Mouse (Mus musculus): ENCODE results near the gene Hs6st3. TPM values are rescaled to one million over a fixed set of nuclear protein-coding genes. Genes with fewer than 3 reads are reported as not detected.
"Not testable (repeated sequence)": the region's sequence is repeated elsewhere in the genome, so short reads cannot be mapped to it uniquely, and the experiment has no call there.

Hs6st3 gene
- polyA plus RNA-seq, 2 experiments from 2014 or later, result not detected

GRCm38 (mm10) chr14:119250353-119250752 lies 112.2 kb downstream of the Hs6st3 start:
- ATAC-seq, result no peak

- ATAC-seq, result no peak
Observed at GRCm38 (mm10) chr14:119255396-119255795, 117.3 kb downstream of the Hs6st3 start.

GRCm38 (mm10) chr14:119257072-119257471 lies 118.9 kb downstream of the Hs6st3 start:
- no peak for ATAC-seq

- no peak for ATAC-seq
Observed at GRCm38 (mm10) chr14:119260176-119260962, 122.2 kb downstream of the Hs6st3 start.

GRCm38 (mm10) chr14:119266334-119266733 lies 128.2 kb downstream of the Hs6st3 start:
- ATAC-seq, result no peak

GRCm38 (mm10) chr14:119273088-119273487 lies 134.9 kb downstream of the Hs6st3 start:
- no peak for ATAC-seq

- not testable (repeated sequence) for ATAC-seq
Observed at GRCm38 (mm10) chr14:119278156-119278555, 140.0 kb downstream of the Hs6st3 start.

GRCm38 (mm10) chr14:119283951-119284350 lies 145.8 kb downstream of the Hs6st3 start:
- ATAC-seq, result no peak

GRCm38 (mm10) chr14:119289668-119290067 lies 151.5 kb downstream of the Hs6st3 start:
- ATAC-seq, result no peak

- ATAC-seq, result no peak
Observed at GRCm38 (mm10) chr14:119294071-119294470, 155.9 kb downstream of the Hs6st3 start.

- ATAC-seq, result no peak
Observed at GRCm38 (mm10) chr14:119306461-119306860, 168.3 kb downstream of the Hs6st3 start.

GRCm38 (mm10) chr14:119318379-119318778 lies 180.2 kb downstream of the Hs6st3 start:
- ATAC-seq, result no peak

GRCm38 (mm10) chr14:119347236-119347635 lies 209.1 kb downstream of the Hs6st3 start:
- ATAC-seq, result no peak

- ATAC-seq, result no peak
Observed at GRCm38 (mm10) chr14:119361414-119361813, 223.3 kb downstream of the Hs6st3 start.

- ATAC-seq, result no peak
Observed at GRCm38 (mm10) chr14:119367866-119368425, 229.8 kb downstream of the Hs6st3 start.

- ATAC-seq, result no peak
Observed at GRCm38 (mm10) chr14:119369274-119369673, 231.1 kb downstream of the Hs6st3 start.

GRCm38 (mm10) chr14:119370013-119370412 lies 231.9 kb downstream of the Hs6st3 start:
- no peak for ATAC-seq

- ATAC-seq, result no peak
Observed at GRCm38 (mm10) chr14:119379303-119379702, 241.2 kb downstream of the Hs6st3 start.

- no peak for ATAC-seq
Observed at GRCm38 (mm10) chr14:119401618-119402017, 263.5 kb downstream of the Hs6st3 start.

GRCm38 (mm10) chr14:119409334-119410050 lies 271.4 kb downstream of the Hs6st3 start:
- no peak for ATAC-seq

- ATAC-seq, result no peak
Observed at GRCm38 (mm10) chr14:119422894-119423293, 284.8 kb downstream of the Hs6st3 start.

GRCm38 (mm10) chr14:119450471-119450870 lies 312.3 kb downstream of the Hs6st3 start:
- ATAC-seq, result no peak

- ATAC-seq, result no peak
Observed at GRCm38 (mm10) chr14:119451594-119451993, 313.5 kb downstream of the Hs6st3 start.

GRCm38 (mm10) chr14:119452382-119452781 lies 314.2 kb downstream of the Hs6st3 start:
- no peak for ATAC-seq
